Mouse (Mus musculus): ENCODE data around the gene Med13.

Med13 gene

DNA sequence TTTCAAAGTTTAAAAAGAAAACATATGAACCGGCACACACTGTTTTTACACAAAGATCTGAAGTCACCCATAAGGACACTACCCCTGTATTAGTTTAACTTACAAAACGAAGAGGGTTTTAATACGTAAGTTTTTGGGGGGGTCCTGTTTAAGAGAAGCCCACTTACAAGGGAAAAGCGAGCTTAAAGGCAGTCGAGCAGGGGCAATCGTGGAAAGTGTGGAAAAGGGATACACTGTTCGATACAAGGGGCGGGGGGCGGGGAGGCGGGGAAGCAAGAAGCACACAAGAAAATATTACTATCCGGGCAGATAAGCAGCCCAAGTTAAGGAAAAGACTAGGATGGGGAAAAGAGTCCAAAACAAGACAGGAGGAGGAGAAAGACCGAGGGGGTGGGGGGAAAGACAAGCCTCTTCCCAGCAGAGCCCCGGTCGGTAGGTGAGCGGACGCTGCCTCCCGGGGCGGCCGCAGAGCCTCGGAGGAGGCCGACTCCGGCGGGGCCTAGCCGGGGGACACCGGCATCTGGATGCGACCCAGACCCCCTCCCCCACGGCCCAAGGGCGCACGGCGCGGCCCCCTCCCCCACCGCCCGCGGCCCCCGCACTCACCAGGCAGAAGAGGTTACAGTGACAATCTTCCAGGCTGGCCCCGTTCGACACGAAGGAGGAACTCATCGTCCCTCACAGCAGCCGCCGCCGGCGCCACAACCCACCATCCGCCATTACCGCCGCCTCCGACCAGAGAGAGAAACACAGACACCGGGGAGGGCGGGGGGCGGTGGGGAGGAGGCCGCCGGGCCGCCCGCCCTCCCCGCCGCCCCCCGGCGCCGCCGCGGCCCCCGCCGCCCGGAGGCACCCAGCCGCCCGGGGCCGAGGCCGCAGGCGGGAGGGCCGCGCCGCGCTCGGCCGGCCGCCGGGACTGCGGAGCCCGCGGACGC lies at the start of gene Med13:
Gene Med13, minus strand, starts transcription at position 749 of the 935 bp plus-strand sequence.
- peak; percentile 28 for DNase-seq (ENCODE audit: low read depth, low spot score)

DNA sequence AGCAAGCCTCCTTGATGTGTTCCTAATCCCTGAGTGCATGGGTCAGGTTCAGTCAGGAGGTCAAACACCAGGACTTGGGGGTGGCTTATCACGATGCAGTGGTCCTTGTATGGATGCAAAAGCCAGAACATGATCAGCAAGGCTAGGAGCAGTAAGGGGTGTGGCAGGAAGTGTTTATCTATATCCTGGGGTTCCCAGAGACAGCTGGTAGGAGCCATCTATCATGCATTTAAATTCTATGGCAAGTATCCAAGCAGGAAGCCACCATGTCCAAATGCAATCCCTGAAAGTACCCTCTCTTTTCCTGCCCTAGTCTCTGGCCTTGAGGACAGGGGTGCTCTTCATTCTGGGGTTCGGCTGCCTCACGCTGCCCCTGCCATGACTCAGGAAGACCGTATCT lies 47.2 kb upstream of the Med13 start:
- DNase-seq (ENCODE audit: low read depth, low spot score): no peak

DNA sequence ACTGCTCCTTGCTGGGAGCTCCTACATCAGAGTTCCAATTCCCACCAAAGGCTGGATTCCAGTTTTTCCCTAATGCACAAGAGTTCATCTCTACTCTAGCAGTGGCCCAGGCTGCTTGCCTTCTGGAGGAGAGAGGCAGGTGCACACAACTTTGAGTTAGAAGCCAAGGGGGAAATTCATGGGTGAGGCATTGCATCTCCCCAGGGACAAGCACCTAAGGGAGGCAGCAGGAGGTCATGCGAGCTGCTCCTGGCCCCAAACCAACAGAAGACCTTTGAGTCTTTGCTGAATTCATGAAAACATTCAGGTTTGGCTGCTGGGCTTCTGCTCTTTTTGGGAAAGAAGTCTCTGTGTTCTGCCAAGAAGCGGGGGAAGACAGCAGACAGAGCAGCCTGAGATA lies 46.4 kb upstream of the Med13 start:
- DNase-seq (ENCODE audit: low read depth, low spot score): no peak

DNA sequence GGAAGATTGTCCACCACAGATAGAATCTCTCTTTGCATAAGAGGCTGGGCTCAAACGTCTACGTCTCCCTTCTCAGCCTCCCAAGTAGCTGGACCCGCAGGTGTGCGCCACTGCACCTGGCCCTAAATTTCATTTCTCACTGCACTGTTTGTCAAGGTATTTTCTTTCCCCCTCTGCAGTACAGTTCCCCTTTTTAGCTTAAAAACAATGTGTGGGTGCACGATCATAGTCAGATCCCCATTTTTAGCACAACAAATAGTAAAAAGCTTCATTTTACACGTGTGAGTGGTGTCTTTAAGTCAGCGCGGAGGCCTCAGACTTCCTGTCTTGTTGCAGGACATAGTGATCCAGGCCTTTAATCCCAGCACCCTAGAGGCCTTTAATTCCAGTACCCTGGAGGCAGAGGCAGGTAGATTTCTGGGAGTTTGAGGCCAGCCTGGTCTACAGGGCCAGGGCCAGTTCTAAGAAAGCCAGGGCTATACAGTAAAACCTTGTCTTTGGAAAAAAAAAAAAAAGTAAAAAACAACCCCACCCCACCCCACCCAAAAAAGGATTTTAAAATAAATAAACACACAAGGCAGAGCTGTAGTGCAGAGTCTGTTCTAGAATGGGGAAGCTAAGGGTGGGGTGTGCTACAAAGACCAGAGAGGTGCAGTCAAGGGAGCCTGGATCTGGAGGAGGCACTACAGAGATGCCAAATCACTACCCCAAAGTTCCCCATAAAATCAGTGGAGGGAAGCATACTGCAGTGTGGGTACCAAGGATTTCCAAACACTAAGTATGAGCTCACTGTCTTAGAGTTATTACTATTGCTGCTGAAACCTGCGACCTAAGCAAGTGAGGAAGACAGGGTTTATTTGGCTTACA lies 42.1 kb upstream of the Med13 start:
- DNase-seq (ENCODE audit: low read depth, low spot score): no peak

DNA sequence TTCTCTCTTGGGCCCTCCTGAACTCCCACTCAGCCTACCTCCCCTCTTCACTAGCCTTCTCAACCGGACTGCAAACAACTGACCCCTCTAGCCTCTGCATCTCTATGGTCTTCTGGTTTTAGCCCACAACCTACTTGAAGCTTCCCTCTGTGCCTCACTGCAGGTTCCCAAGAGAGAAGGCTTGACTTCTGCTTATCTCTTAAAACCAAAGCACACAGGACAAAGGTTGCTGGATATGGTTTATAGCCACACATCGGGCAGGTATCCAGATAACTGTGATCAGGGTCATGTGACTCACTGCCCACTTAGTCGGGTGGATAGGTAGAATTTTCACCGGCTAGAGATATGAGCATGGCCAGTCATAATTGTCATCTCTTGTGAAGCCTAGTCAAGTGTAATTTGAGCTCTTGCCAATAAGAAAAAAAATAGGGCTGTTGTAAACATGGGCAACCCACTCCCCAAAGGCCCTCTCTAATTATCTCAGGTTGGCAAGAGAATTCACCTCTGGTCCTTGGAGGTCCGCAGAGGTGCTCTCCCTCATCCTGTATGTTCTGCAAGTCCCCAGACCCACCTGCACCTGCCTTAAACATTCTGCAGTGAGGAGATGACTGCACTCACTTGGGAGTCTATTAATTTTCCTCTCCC lies 39.7 kb upstream of the Med13 start:
- no peak for DNase-seq (ENCODE audit: low read depth, low spot score)

DNA sequence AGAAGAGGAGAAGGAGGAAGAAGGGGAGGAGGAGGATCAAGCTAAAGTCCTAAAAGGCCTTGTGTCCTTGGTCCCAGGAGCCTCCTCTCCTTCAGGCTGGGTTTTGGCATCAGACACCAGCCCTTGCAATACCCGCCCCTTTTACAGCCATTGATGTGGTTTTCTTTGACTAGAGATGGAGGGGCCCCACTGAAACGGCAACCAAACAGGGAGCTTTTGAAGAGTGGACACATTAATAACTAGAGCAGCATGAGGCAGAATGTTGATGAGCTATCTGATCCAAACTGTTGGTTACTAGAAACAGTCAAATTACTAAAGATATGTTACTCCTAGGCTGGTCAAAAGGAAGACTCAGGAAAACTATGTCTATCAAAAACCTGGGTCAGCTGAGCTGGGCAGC lies 39.1 kb upstream of the Med13 start:
- DNase-seq (ENCODE audit: low read depth, low spot score): no peak

DNA sequence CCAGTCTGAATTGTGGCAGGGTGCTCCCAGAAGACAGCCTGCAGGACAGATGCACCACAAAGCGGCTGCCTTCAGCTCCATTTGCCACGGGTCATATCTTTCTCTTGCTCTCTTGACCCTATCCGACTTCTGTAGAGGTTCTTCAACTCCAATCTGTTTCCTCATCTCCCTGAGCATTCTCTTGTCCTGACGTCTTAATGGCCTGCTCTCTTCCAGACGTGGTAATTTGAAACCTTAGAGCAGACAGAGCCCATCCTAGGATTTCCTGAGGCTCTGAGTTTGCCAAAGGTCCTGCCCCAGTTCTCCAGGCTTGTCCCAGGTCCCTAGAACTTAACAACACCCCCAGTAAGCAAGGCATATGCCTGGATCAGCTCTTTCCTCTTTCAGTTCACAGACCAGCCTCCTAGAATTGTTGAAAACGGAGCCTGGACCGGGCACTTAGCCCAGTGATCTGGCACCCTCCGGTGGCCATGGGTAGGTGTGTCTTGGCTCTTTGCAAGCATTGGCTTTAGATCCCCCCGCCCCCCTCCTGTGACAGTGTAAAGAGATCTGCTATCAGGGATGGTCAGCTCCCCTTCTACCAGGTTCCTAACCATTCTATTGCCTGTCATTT lies 38.2 kb upstream of the Med13 start:
- no peak for DNase-seq (ENCODE audit: low read depth, low spot score)

DNA sequence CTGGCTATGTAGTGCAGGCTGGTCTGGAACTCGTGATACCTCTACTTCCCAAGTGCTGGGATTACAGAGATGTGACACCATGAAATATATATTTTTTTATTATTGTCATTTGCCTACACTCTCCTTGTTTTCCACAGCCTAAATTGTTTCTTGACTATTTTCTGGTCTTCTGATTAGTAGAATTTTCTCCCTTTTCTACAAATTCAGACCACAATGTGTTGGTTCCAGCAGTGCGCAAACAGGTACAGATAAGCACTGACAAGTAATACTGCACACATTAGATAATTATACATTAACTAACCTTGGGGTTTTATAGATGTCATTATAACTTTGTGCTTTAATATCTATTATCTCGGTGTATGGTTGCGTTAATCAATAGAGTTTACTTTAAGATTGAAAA lies 37.7 kb upstream of the Med13 start:
- DNase-seq (ENCODE audit: low read depth, low spot score): no peak

DNA sequence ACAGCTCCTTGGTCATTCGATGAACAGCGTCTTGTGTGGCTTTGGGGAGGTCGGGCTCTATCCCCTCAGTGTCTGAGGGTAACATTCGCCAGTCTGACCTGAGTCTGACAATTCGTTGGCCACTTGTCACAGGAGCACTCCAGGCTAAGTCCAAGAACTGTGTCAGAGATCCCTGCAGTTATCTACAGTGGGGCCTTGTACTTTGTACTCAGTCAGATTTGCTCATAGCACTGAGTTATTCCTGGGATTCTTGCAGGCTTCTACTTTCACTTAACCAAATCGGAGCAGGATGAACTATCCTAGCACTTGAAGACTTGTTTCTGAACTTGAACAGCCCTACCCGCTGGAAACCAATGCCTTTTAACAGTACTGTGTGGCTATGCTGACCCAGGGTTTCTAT lies 34.3 kb upstream of the Med13 start:
- no peak for DNase-seq (ENCODE audit: low read depth, low spot score)

DNA sequence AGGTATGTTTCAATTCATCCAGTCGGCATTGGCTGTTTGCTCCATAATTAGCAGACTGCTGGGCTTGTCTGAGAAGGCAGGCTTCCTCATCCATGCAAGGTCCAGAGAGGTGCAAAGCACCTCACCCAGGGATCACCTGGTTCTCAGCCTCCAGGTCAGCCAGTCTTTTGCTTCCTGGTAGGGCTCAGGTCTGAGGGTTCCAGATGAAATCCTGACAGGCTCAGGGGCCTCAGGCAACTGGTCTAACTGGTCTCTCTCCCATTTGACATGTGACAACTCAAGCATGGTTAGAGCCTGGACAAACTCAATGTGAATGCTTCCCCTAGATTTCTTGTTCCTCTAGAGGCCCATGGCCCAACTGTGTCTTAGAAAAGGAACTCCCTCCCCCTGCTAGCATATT lies 32.9 kb upstream of the Med13 start:
- DNase-seq (ENCODE audit: low read depth, low spot score): no peak

DNA sequence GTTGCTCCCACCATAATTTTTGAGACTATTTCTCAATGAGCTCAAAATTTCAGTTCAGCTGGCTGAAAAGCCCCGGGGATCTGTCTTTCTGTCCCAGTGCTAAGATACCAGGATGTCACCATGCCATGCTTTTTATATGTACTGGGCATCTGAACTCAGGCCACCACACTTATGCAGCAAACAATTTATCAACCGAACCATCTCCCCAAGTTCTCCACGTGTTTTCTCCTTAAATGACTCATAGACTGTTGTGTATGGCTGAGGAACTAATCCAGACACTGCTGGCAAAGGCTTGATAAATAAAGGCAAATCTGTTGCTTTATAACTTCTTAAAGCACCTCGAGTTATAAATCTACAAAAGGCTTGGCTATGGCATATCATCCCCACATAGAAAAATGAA lies 32.1 kb upstream of the Med13 start:
- no peak for DNase-seq (ENCODE audit: low read depth, low spot score)

DNA sequence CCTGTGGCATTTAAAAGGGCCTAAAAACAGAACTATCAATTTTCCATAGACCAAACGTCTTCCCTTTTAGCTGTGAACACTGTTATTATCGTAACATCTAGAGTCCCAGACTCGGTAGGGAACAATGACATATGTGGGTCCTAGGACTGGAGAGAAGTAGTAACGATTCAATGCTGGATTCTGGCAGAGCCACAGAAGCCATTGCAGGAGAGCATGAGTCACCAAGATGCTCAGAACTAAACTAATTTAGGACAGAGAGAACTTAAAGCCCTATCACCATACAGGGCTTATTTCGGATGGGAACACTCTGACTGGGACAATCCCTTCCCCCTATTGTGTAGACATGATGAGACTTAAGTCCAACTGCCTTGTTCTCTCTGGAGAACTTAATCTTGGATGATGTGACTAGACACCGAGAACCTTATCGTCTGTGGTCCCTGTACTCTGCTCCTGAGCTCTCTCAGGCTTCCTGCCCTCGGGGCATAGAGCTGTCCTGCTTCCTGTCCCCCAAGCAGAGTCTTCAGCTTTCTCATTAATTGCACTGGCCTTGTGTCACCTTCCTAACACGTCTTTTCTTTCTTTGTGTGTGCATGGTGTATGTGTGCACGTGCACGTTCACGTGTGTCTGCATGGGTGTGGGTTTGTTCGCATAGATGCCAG lies 31.5 kb upstream of the Med13 start:
- no peak for DNase-seq (ENCODE audit: low read depth, low spot score)

DNA sequence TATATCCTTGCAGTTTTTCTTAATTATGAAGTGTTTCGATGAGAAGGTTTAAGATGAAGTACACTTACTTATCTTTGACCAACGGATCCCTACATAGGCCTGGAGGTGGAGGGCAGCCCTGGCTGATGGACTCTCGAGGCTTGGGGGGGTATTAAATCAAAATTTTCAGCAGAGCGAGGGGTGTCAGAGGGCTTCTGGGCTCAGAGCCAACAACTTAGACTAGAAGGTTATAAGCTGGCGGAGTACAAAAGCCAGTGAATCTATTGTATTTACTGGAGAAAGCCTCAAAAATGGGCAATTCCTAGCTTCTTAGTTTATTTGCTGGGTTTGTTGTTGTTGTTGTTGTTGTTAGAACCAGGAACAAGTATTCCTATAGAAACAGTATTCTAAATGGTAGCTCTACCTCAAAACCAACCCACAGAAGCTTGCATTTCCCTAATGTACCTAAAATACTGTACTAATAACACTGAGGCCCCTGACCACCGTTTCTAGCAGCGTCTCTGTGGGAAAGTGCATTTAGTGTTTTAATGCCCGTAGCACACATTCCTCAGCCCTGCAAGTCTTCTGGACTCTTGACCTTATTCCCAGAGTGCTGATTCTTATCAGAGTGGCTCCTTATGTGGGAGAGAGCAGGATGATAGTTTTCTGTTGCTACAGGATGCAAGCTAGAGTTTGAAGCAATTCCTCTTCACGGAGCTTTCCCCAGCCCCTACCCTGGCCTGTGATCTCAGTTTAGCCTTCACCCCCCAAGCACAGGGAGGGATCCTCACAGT lies 29.9 kb upstream of the Med13 start:
- no peak for DNase-seq (ENCODE audit: low read depth, low spot score)

DNA sequence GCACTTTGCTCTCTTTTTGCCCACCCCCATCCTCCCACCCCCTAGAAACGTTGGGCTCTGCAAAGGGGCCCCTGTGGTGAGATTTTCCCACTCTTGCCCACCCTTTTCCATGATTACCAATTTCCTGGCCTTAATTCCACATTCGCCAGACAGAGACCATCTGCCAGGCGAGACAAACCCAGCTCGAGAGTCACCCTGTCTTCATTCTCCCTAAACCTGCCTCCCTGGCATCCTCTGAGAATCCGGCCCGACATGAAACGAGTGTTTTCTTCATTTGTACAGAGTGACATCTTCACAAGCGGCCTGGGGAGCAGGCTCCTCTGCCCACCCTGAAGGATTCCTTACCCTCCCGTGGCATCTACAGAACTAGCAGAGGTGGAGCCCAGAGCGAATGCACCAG lies 29.2 kb upstream of the Med13 start:
- DNase-seq (ENCODE audit: low read depth, low spot score): no peak

DNA sequence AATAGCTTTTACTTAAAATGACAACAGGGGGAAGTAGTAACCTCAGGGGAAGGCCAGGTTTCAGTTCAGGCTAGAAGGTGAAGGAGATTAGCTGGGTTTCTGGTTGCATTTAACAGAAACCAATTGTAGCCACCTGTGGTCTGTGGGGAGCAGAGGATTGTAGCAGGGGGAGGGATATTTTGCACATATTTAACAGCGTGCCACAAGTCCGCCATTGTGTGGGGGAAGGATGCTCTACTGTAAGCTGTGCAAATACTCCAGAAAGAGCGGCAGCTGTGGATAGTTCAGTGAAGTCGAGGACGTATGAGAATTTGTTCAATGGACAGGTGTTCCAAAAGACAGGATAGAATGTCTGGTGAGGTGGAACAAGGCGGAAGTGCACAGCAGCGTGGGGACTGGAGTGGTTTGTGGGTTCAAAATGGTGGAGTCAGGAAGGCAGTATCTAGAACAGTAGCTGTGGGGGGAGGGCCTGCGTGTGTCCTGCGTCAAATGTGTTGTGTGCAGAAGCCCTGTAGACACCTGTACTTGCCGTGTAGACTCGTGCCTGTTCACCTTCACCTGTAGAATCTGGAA lies 28.4 kb upstream of the Med13 start:
- no peak for DNase-seq (ENCODE audit: low read depth, low spot score)

DNA sequence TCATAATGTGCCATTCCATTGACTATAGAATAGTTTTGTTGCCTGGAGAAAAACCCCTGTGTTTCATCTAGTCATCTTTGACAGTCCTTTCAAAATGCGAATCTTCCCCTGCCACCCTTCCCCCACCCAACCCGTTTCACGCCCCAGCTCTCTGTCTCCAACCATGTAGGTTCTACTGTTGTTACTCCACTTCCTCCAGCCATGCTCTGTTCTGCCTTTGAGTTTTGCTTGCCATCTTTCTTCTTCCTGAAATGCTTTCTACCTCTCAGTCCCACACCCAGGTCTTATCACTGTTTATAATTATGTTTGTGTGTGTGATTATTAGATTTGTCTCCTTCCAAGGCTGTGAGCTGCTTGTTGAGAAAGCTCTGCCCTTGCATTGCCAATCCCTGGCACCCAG lies 26.7 kb upstream of the Med13 start:
- no peak for DNase-seq (ENCODE audit: low read depth, low spot score)

DNA sequence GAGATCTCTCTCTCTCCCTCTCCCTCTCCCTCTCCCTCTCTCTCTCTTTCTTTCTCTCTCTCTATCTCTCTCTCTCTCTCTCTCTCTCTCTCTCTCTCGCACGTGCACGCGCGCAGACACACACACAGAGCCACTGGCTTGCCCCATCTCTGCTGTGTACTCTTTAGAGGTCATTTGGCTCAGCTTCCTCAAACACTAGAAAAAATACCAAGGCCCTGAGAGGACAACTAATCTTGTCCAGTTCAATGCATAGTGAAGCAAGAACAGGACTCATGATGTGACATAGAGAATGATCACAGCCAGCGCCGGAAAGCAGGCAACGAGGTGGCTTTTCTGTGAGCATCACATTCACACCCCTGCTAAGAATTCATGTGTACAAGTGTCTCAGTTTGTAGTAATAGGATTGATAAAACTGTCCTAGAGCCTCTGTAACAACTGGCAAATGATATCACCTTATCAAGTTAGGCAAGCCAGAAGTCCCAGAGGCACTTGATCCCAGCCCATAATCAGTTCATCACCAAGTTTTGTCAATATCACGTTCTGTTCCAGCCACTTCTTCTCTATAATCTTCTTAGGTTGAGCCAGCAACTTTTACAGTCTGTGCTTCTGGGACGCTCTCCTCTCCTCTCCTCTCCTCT lies 25.2 kb upstream of the Med13 start:
- DNase-seq (ENCODE audit: low read depth, low spot score): no peak

DNA sequence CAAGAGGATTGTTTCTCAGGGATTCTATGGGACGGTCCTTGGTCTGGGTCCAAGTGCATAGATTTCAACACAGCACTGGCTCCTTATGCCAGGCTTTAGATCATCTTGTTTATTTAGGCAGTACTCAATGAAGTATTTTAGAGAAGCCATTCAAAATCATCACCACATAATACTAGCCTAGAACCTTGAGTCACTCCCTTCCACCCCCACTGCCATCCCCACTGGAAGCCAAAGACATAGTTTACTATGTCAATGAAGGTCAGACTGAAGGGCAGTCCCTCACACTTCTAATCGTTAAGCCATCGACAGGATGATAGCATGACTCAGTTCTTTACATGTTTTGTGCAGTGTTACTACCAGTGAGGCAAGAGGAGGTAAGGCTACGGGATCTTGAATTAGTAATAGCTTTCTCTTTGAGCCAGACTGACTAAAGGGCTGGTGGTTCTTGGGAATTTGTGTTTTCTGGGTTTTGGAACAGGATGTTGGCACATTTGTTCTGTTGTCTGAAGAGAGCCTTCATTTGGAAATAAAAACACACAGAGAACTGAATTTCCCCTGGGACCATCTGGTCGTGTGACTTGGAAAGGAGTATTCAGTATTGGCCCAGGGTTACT lies 24.2 kb upstream of the Med13 start:
- no peak for DNase-seq (ENCODE audit: low read depth, low spot score)

Measured in c-Kit-negative CD71-positive TER-119-positive erythroid progenitor cells, embryonic 14.5 days (primary cell).